Mouse (Mus musculus): ENCODE results near the gene Gm3404.
"Not testable (repeated sequence)": the region's sequence is repeated elsewhere in the genome, so short reads cannot be mapped to it uniquely, and the experiment has no call there.

Gm3404 gene

DNA sequence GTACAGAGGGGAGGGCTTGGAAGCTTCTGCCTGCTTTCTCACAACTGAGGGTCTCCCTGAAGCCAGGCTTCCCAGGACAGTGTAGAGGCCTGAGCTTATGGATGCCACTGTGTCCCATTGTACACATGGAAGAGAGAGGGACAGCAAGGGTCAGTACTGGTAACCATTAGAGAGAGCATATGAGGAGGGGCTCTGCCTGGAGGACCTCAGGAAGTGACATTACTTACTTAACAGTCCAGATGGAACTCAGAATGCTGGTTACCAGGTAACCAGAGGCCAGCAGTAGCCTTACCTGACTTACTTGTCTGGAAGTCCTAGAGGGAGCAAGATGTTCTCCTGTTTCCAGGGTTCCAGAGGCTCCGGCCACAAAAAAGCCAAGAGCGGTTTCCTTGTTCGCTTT lies at the start of gene Gm3404:
Gene Gm3404 (plus strand): TSS at position 301 of the 400 bp plus-strand sequence.
- CTCF ChIA-PET, result not testable (repeated sequence)

DNA sequence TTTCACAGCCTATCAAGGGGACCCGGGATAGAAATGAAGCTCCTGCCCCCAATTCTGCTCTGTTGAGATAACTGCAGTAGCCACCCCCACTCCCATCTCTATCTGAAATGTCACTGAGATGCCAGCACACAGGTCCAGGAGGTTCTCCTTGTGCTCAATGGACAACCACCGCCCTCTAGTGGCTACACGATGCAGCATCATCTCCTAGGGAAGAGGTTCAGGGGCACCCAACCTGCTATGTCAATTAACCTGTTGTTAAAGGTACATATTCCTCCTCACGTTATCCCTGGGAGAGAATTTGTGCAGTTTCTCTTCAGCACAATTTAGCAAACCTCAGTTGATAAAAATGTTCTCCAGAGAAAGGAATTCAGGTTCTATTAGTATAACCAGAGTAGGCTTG lies 46.0 kb upstream of the Gm3404 start:
- CTCF ChIA-PET, result not testable (repeated sequence)

DNA sequence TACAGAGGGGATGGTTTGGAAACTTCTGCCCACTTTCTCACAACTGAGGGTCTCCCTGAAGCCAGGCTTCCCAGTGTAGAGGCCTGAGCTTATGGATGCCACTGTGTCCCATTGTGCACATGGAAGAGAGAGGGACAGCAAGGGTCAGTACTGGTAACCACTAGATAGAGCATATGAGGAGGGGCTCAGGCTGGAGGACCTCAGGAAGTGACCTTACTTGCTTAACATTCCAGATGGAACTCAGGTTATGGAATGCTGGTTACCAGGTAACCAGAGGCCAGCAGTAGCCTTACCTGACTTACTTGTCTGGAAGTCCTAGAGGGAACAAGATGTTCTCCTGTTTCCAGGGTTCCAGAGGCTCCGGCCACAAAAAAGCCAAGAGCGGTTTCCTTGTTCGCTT lies 43.9 kb upstream of the Gm3404 start, which contains the start of gene Gm6408:
Gene Gm6408 (plus strand): TSS at position 301 of the 400 bp plus-strand sequence.
- CTCF ChIA-PET, result not testable (repeated sequence)

DNA sequence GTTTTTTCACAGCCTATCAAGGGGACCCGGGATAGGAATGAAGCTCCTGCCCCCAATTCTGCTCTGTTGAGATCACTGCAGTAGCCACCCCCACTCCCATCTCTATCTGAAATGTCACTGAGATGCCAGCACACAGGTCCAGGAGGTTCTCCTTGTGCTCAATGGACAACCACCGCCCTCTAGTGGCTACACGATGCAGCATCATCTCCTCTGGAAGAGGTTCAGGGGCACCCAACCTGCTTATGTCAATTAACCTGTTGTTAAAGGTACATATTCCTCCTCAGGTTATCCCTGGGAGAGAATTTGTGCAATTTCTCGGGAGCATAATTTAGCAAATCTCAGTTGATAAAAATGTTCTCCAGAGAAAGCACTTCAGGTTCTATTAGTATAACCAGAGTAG lies 36.6 kb upstream of the Gm3404 start:
- CTCF ChIA-PET, result not testable (repeated sequence)

DNA sequence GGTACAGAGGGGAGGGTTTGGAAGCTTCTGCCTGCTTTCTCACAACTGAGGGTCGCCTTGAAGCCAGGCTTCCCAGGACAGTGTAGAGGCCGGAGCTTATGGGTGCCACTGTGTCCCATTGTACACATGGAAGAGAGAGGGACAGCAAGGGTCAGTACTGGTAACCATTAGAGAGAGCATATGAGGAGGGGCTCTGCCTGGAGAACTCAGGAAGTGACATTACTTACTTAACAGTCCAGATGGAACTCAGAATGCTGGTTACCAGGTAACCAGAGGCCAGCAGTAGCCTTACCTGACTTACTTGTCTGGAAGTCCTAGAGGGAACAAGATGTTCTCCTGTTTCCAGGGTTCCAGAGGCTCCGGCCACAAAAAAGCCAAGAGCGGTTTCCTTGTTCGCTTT lies 34.5 kb upstream of the Gm3404 start, which contains the start of gene Gm6370:
Gene Gm6370 (plus strand): TSS at position 301 of the 400 bp plus-strand sequence.
- CTCF ChIA-PET, result not testable (repeated sequence)

DNA sequence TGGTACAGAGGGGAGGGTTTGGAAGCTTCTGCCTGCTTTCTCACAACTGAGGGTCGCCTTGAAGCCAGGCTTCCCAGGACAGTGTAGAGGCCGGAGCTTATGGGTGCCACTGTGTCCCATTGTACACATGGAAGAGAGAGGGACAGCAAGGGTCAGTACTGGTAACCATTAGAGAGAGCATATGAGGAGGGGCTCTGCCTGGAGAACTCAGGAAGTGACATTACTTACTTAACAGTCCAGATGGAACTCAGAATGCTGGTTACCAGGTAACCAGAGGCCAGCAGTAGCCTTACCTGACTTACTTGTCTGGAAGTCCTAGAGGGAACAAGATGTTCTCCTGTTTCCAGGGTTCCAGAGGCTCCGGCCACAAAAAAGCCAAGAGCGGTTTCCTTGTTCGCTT lies 23.5 kb upstream of the Gm3404 start, which contains the start of gene 4930449I24Rik:
Gene 4930449I24Rik (plus strand): TSS at position 301 of the 400 bp plus-strand sequence.
- CTCF ChIA-PET, result not testable (repeated sequence)

DNA sequence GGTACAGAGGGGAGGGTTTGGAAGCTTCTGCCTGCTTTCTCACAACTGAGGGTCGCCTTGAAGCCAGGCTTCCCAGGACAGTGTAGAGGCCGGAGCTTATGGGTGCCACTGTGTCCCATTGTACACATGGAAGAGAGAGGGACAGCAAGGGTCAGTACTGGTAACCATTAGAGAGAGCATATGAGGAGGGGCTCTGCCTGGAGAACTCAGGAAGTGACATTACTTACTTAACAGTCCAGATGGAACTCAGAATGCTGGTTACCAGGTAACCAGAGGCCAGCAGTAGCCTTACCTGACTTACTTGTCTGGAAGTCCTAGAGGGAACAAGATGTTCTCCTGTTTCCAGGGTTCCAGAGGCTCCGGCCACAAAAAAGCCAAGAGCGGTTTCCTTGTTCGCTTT lies 11.8 kb upstream of the Gm3404 start, which contains the start of gene Gm3402:
Gene Gm3402 (plus strand): TSS at position 301 of the 400 bp plus-strand sequence.
- CTCF ChIA-PET, result not testable (repeated sequence)

DNA sequence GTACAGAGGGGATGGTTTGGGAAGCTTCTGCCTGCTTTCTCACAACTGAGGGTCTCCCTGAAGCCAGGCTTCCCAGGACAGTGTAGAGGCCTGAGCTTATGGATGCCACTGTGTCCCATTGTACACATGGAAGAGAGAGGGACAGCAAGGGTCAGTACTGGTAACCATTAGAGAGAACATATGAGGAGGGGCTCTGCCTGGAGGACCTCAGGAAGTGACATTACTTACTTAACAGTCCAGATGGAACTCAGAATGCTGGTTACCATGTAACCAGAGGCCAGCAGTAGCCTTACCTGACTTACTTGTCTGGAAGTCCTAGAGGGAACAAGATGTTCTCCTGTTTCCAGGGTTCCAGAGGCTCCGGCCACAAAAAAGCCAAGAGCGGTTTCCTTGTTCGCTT lies 11.7 kb downstream of the Gm3404 start, which contains the start of gene Gm3409:
Gene Gm3409 (plus strand): TSS at position 301 of the 400 bp plus-strand sequence.
- CTCF ChIA-PET, result not testable (repeated sequence)

DNA sequence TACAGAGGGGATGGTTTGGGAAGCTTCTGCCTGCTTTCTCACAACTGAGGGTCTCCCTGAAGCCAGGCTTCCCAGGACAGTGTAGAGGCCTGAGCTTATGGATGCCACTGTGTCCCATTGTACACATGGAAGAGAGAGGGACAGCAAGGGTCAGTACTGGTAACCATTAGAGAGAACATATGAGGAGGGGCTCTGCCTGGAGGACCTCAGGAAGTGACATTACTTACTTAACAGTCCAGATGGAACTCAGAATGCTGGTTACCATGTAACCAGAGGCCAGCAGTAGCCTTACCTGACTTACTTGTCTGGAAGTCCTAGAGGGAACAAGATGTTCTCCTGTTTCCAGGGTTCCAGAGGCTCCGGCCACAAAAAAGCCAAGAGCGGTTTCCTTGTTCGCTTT lies 30.2 kb downstream of the Gm3404 start, which contains the start of gene Gm3415:
Gene Gm3415 (plus strand): TSS at position 301 of the 400 bp plus-strand sequence.
- CTCF ChIA-PET, result not testable (repeated sequence)

DNA sequence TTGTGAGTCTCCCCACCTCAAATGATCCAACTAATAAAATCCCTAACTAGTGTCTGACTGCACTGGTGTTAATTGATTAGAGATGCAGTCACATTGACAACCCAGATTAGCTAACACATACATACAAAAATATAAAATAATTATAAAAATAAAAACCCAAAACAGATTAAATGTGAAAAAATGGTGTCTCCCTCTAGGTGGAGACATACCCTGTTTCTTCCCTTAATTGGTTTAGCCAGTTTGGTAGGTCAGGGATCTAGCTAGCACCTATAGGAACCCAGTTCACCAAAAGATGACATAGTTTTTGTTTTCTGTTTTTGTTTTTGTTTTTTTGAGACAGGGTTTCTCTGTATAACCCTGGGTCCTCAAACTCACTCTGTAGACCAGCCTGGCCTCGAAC lies 38.7 kb downstream of the Gm3404 start:
- CTCF ChIA-PET, result no interaction called here

DNA sequence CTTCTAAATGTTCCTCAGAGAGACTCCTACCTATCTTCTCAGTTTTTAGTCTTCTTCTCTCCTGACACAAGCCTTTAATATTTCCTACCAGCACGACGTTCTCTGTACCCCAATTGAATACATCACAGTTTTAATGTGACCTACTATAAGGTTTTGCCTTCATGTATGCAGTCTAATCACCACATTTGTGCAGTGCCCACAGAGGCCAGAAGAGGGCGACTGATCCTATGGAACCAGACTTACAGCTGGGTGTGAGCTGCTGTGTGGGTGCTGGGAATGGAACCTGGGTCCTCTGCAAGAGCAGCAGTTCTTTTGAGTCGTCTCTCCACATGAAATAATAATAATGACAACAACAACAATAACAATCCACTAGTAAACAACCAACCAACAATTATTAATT lies 41.5 kb downstream of the Gm3404 start:
- CTCF ChIA-PET, result no interaction called here

DNA sequence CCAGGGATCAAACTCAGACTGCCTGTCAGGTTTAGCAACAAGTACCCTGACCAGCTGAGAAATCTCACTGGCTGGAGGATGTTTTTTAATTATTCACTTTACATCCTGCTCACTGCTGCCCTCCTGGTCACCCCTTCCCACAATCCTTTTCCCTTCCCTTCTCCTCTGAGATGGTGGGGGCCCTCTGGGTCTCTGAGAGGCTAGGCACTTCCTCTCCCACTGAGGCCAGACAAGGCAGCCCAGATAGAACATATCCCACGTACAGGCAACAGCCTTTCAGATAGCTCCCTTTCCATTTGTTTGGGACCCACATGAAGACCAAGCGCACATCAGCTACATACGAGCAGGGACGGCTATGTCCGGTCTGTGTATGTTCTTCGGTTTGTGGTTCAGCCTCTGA lies 44.6 kb downstream of the Gm3404 start:
- CTCF ChIA-PET, result not testable (repeated sequence)

DNA sequence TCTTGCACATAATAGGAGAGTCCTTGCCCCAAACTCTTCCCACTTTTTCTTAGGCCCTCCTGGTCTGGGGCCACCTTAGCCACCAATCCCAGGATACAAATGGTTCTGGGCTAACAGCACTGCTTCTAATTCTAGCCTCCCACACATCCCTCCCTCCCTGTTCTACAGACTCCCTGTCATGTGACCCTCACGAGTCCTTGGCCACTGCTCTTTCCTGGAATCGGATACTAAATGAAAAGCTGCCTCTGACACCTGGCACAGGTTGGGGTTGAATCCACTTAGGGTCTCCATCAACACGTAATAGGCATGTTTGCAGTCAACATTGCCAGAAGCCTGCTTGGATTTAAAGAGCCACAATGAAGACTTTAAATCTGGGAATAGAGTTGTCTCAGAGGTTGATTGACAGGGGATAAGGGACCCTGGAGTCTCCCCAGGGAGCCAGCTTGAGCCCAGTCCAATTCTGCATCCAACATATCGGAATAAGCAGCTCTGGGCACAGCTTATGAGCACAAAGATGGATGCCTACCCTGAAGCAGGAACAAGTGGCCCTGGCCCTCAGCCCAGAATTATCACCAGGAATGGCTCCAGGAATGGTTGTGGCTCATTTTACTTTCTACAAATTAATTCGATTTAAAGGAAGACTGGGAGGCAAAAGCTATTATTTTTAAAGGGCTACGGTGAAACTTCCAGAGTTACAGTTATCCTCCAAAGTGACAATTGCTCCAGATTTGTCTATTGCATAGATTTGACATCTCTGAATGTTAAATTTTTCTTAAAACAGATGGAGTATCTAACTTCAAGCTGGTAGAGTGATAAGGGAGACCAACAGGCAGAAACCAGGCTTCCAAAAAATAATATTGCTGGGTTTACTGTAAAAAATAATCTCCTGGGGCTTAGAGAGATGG lies 46.5 kb downstream of the Gm3404 start:
- CTCF ChIA-PET, result interaction anchor here (1.0 kb wide), 1 partner anchor 746 kb away, joined by 3 read pairs; no protein-coding TSS in a partner anchor

DNA sequence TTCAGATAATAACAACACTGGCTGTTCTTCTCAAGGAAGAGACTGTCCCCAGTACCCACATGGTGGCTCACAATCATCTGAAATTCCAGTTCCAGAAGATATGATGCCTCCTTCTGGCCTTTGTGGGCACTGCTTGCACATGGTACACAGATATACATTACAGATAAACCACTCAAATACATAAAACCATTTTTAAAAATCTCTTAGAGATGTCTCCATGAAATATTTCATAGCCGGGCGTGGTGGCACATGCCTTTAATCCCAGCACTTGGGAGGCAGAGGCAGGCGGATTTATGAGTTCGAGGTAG lies 47.1 kb downstream of the Gm3404 start:
- CTCF ChIA-PET, result interaction anchor here (1.0 kb wide), 1 partner anchor 746 kb away, joined by 3 read pairs; no protein-coding TSS in a partner anchor

DNA sequence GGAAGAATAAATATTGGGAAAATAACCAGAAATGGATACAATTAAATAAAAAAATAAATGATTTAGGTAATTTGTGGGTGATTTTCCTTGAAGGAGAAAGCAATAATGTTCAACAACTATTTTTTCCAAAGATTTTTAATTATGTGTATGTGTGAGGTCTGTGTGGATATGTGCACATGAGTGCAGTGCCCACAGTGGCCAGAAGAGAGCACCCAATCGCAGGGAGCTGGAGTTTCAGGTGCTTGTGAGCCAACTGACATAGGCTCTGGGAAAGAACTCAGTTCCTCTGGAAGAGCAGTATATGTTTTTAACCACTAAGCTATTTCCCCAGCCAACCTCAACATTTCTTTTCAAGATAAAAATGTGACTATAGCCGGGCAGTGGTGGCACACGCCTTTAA lies 51.1 kb downstream of the Gm3404 start:
- CTCF ChIA-PET, result interaction anchor here (0.6 kb wide), 1 partner anchor 91 kb away, joined by 3 read pairs; no protein-coding TSS in a partner anchor

Data from spleen, embryonic (tissue).